Mouse (Mus musculus) liver, postnatal 0 days (tissue): ENCODE data around the gene Sqor. TPM values are rescaled to one million over a fixed set of nuclear protein-coding genes. Genes with fewer than 3 reads are reported as not detected.

Experiments used
- ATAC-seq: fragments of 200-750 bp; cut with Nextera tagmentation; 2 replicates; pipeline ENCODE4 v1.8.0; 2017; ENCODE audit warnings: mild to moderate bottlenecking, moderate library complexity
- DNase-seq: peaks from one replicate; pipeline ENCODE4 v3.0.0-alpha.2; 2016
- H3K27ac ChIP-seq: fragments of 300-500 bp; sonication (generic); 2 replicates; pipeline ENCODE4 v1.5.1; 2014; ENCODE audit warnings: antibody characterized with exemption, moderate library complexity, mild to moderate bottlenecking, low read depth
- H3K27me3 ChIP-seq: fragments of 300-500 bp; sonication (generic); 2 replicates; pipeline ENCODE4 v1.6.1; 2014; ENCODE audit warnings: low read length, control low read depth, mixed read lengths; ENCODE audit not compliant: insufficient read depth
- H3K36me3 ChIP-seq: fragments of 300-500 bp; sonication (generic); replicated peaks from 2 replicates; pipeline ENCODE4 v1.6.1; 2014; ENCODE audit warnings: mild to moderate bottlenecking, control low read depth, low read length, moderate library complexity, mixed read lengths; ENCODE audit not compliant: insufficient read depth
- H3K4me1 ChIP-seq: fragments of 300-500 bp; sonication (generic); 2 replicates; pipeline ENCODE4 v1.6.1; 2014; ENCODE audit warnings: antibody characterized with exemption, mild to moderate bottlenecking, control low read depth; ENCODE audit not compliant: insufficient read depth
- H3K4me2 ChIP-seq: fragments of 300-500 bp; sonication (generic); 2 replicates; pipeline ENCODE4 v1.6.1; 2014; ENCODE audit warnings: low read depth, mild to moderate bottlenecking, low read length, moderate library complexity, mixed read lengths
- H3K4me3 ChIP-seq: fragments of 300-500 bp; sonication (generic); 2 replicates; pipeline ENCODE4 v1.5.1; 2014; ENCODE audit warnings: low read depth, low read length
- H3K9ac ChIP-seq: fragments of 300-500 bp; sonication (generic); replicated peaks from 2 replicates; pipeline ENCODE4 v1.6.1; 2014; ENCODE audit warnings: mild to moderate bottlenecking, moderate library complexity
- H3K9me3 ChIP-seq: fragments of 300-500 bp; sonication (generic); 2 replicates; pipeline ENCODE4 v1.6.1; 2016; ENCODE audit warnings: mild to moderate bottlenecking, control low read depth, low read length, mixed read lengths
- CTCF ChIP-seq: sonication (generic); IDR thresholded peaks from 2 replicates; pipeline ENCODE4 v1.5.1; 2016; ENCODE audit warnings: antibody characterized with exemption, low read depth
- EP300 ChIP-seq: IDR thresholded peaks from 2 replicates; pipeline ENCODE4 v1.6.1; 2016; ENCODE audit warnings: antibody characterized with exemption, low read depth, mild to moderate bottlenecking
- WGBS: fragments of 180-500 bp; shearing (Covaris S2); extraction: QIAGEN DNeasy Blood & Tissue Kit; methylation state at CpG from one replicate; pipeline ENCODE4 v1.1.7; 2014; ENCODE audit not compliant: insufficient replicate concordance; 5-methylcytosine and 5-hydroxymethylcytosine counted together
- polyA plus RNA-seq: library from polyadenylated mRNA; unstranded; fragments of >200 nt; fragmentation: Nextera tagmentation; extraction: Ambion mirVana; gene quantifications from 2 replicates; pipeline ENCODE4 v1.2.1, GENCODE M21; 2015

Gene Sqor
- polyA plus RNA-seq, 1 experiment from 2014 or later: 15.4 TPM

- Histone ChIP-seq H3K4me1 (no peaks in the 10 kb centered on the region), H3K27ac (no peak overlapping the region), H3K4me2 (no peak overlapping the region), H3K4me3 (no peak overlapping the region), H3K9ac (no peak overlapping the region), H3K9me3 (no peaks in the 10 kb centered on the region), H3K36me3 (no peaks in the 10 kb centered on the region), H3K27me3 (no peaks in the 10 kb centered on the region)
- 61% methylated on average over 6 of the region's 6 CpGs for WGBS
- no peak for DNase-seq
- no peak for TF ChIP-seq EP300
- no peak for TF ChIP-seq CTCF
- no peak for ATAC-seq
These were observed 24.7 kb downstream of the Sqor start for GRCm38 (mm10) chr2:122789730-122790129.

GRCm38 (mm10) chr2:122804392-122804791, 39.4 kb downstream of the Sqor start:
- Histone ChIP-seq H3K9ac (no peak overlapping the region), H3K4me2 (no peak overlapping the region), H3K27ac (no peak overlapping the region), H3K9me3 (no peaks in the 10 kb centered on the region), H3K4me3 (no peak overlapping the region), H3K36me3 (0 out of 2 replicates have a peak, but pooled peaks cover 3% of the 10 kb centered on the region), H3K4me1 (no peaks in the 10 kb centered on the region), H3K27me3 (no peaks in the 10 kb centered on the region)
- no peak for ATAC-seq
- WGBS: 78% methylated on average over 6 of the region's 6 CpGs
- TF ChIP-seq CTCF: no peak
- no peak for TF ChIP-seq EP300
- DNase-seq: no peak

GRCm38 (mm10) chr2:122806040-122806439, 41.0 kb downstream of the Sqor start:
- Histone ChIP-seq H3K27ac (no peak overlapping the region), H3K4me3 (no peak overlapping the region), H3K4me1 (no peaks in the 10 kb centered on the region), H3K9me3 (no peaks in the 10 kb centered on the region), H3K27me3 (no peaks in the 10 kb centered on the region), H3K9ac (no peak overlapping the region), H3K36me3 (no peaks in the 10 kb centered on the region), H3K4me2 (no peak overlapping the region)
- 52% methylated on average over 3 of the region's 3 CpGs for WGBS
- DNase-seq (no peak), ATAC-seq (no peak)
- TF ChIP-seq CTCF: no peak
- TF ChIP-seq EP300: peak; percentile 88

GRCm38 (mm10) chr2:122809027-122809426, 44.0 kb downstream of the Sqor start:
- Histone ChIP-seq H3K27me3 (no peaks in the 10 kb centered on the region), H3K27ac (no peak overlapping the region), H3K4me2 (no peak overlapping the region), H3K4me3 (no peak overlapping the region), H3K4me1 (no peaks in the 10 kb centered on the region), H3K36me3 (no peaks in the 10 kb centered on the region), H3K9ac (no peak overlapping the region), H3K9me3 (no peaks in the 10 kb centered on the region)
- DNase-seq: no peak
- TF ChIP-seq CTCF: no peak
- no peak for TF ChIP-seq EP300
- WGBS: 73% methylated on average over 4 of the region's 4 CpGs
- ATAC-seq: no peak

GRCm38 (mm10) chr2:122816986-122817385, 51.9 kb downstream of the Sqor start:
- Histone ChIP-seq H3K4me2 (no peak overlapping the region), H3K9ac (no peak overlapping the region), H3K27ac (no peak overlapping the region), H3K27me3 (no peaks in the 10 kb centered on the region), H3K9me3 (no peaks in the 10 kb centered on the region), H3K4me3 (no peak overlapping the region), H3K4me1 (no peaks in the 10 kb centered on the region), H3K36me3 (no peaks in the 10 kb centered on the region)
- no peak for TF ChIP-seq EP300
- TF ChIP-seq CTCF: no peak
- 64% methylated on average over 2 of the region's 2 CpGs for WGBS
- no peak for DNase-seq
- no peak for ATAC-seq

- H3K4me1 ChIP-seq: no peaks in the 10 kb centered on the region
- no peaks in the 10 kb centered on the region for H3K27me3 ChIP-seq
- H3K36me3 ChIP-seq: no peaks in the 10 kb centered on the region
- no peak overlapping the region for H3K4me2 ChIP-seq
- no peaks in the 10 kb centered on the region for H3K9me3 ChIP-seq
- no peak overlapping the region for H3K4me3 ChIP-seq
- no peak for TF ChIP-seq EP300
- DNase-seq (no peak), ATAC-seq (no peak)
- 43% methylated on average over 2 of the region's 2 CpGs for whole genome bisulfite sequencing
- H3K27ac ChIP-seq: no peak overlapping the region
- H3K9ac ChIP-seq: no peak overlapping the region
These were observed 56.2 kb downstream of the Sqor start for GRCm38 (mm10) chr2:122821246-122821645.
